Mouse (Mus musculus) CD4-positive naive resting alpha-beta T cell, adult 76 days (primary cell): ENCODE data around the gene Purb. TPM values are rescaled to one million over a fixed set of nuclear protein-coding genes. Genes with fewer than 3 reads are reported as not detected.

ENCODE experiments used
- total RNA-seq: library from RNA; stranded (reverse); gene quantifications from one replicate; pipeline ENCODE4 v1.2.4, GENCODE M21; 2023

Gene Purb
- total RNA-seq, result 73.8 TPM

GRCm38 (mm10) chr11:6475867-6476484 is at the start of gene Purb:
TSS of gene Purb (minus strand) at chr11:6475917.

DNA sequence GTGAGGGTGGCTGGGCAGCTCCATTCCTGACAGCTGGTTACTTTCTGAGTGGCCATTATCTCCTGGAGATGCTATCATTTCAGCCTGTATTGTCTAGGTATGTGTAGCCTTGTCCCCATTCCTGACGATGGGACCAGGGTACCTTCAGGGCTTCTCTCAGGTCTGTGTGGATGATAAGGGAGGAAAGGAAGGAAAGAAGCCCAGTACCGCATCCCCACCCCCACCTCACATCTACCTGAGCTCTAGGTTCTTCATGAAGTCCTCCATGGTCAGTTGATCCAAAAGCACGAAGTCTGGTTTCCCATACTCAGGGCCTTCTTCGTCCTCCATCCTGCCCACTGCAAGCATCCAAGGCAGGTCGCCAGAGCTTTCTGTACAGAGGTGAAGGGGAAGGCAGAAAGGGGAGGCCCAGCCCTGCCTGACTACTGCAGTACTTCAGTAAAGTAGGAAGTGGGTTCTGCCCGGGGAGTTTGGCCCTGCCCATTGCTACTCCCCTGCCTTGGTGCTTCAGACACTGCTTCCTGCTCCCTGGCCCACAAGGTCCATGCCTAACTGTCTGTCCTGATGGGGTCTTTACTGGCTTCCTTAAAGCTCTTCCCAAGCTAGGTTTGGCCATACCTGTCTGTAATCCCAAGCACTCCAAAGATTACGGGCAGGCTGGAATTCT is 44.9 kb upstream of the Purb start, which contains the start of gene Myo1g:
TSS of gene Myo1g (minus strand) at position 459 of the 667 bp plus-strand sequence.

GRCm38 (mm10) chr11:6444077-6444853 is 31.5 kb downstream of the Purb start, which contains the start of gene H2afv:
TSS of gene H2afv (minus strand) at chr11:6444443.

Other genes with a start within 250 kb of the Purb start
- gene Npc1l1, start 245.8 kb downstream of the Purb start, total RNA-seq, result 0.32 TPM
- gene Ddx56, start 208.1 kb downstream of the Purb start, total RNA-seq, result 73.7 TPM
- 26.6 TPM for gene Tmed4, start 201.0 kb downstream of the Purb start, total RNA-seq
- gene Ogdh, start 184.3 kb downstream of the Purb start, total RNA-seq, result 169 TPM
- gene Zmiz2, start 86.8 kb downstream of the Purb start, total RNA-seq, result 103 TPM
- gene Ppia, start 60.5 kb downstream of the Purb start, total RNA-seq, result 1,175 TPM
- gene H2afv, start 31.5 kb downstream of the Purb start, total RNA-seq, result 54.9 TPM
- gene Myo1g, start 45.0 kb upstream of the Purb start, total RNA-seq, result 161 TPM
- gene Ccm2, start 71.0 kb upstream of the Purb start, total RNA-seq, result 300 TPM
- gene Nacad, start 130.1 kb upstream of the Purb start, total RNA-seq, result not detected
- gene Tbrg4, start 150.2 kb upstream of the Purb start, total RNA-seq, result 138 TPM
- gene Wap, start 162.7 kb upstream of the Purb start, total RNA-seq, result not detected
- gene Ramp3, start 182.6 kb upstream of the Purb start, total RNA-seq, result 45.9 TPM